Mouse (Mus musculus) frontal cortex, postnatal 10 days (tissue): ENCODE results near the gene A030014E15Rik.
"Not testable (repeated sequence)": the region's sequence is repeated elsewhere in the genome, so short reads cannot be mapped to it uniquely, and the experiment has no call there.

Source experiments
- DNase-seq, 2 experiments: peaks; one replicate each; pipeline ENCODE4 v3.0.0; 2022; ENCODE audit warnings: low spot score in 2 of 2, mixed read lengths in 1 of 2

Gene A030014E15Rik

GRCm38 (mm10) chr1:82924650-82925049 lies at the start of gene A030014E15Rik:
Gene A030014E15Rik, plus strand, starts transcription at chr1:82924917.
- DNase-seq, result no peak

GRCm38 (mm10) chr1:82879172-82879571 lies 45.5 kb upstream of the A030014E15Rik start:
- no peak for DNase-seq

- DNase-seq, result no peak
Measured at GRCm38 (mm10) chr1:82880196-82880595, 44.5 kb upstream of the A030014E15Rik start.

DNA sequence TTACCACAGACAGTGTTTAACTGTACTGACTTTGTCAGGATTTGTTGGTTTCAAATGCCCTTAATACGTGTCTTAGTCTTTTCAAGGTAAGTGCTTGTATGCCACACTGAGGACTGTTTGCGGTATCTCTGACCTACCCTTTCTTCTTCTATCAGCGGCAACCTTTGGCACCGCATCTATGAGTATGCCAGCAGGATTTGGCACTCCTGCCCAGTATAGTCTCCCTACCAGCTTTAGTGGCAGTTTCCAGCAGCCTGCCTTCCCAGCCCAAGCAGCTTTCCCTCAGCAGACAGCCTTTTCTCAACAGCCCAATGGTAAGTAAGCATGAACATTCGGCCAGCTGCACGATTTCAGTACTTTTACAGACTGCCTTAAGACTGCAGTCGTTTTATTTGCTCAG lies 31.4 kb upstream of the A030014E15Rik start:
- no peak for DNase-seq

GRCm38 (mm10) chr1:82900567-82900966 lies 24.1 kb upstream of the A030014E15Rik start:
- no peak for DNase-seq

GRCm38 (mm10) chr1:82901201-82901600 lies 23.5 kb upstream of the A030014E15Rik start:
- no peak for DNase-seq

DNA sequence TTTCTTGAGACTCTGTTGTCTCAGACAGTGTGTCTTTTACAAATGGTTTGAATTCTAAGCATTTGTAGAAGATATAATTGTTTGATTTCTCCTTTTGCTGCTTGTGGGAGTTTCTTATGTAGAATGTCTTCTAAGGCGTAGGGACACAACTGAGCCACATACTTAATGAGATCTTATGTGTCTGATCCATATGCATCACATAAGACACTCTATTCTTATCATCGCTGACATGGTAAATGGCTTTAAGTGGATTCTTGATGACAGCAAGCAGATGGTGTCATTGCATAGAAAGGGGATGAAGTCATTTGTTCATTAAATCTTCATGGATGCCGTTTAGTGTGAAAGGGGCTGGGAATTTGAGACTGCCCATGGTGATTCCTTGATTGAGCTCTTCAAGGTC lies 18.8 kb upstream of the A030014E15Rik start:
- no peak for DNase-seq

- no peak for DNase-seq
Measured at GRCm38 (mm10) chr1:82913025-82913424, 11.7 kb upstream of the A030014E15Rik start, which contains the start of gene A030005L19Rik. Gene A030005L19Rik, plus strand, starts transcription at chr1:82913325.

DNA sequence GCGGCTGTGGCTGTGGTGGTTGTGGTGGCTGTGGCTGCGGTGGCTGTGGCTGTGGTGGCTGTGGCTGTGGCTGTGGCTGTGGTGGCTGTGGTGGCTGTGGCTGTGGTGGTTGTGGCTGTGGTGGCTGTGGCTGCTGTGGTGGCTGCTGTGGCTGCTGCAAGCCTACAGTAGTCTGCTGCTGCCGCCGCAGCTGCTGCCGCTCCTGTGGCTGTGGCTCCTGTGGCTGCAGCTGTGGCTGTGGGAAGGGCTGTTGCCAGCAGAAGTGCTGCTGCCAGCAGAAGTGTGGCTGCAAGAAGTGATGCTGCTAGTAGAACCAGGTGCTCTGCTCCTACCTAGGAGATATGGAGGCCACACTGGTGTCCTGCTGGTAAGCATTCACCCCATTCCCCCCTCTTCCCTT lies 11.3 kb upstream of the A030014E15Rik start:
- not testable (repeated sequence) for DNase-seq

GRCm38 (mm10) chr1:82930558-82930957 lies 5.8 kb downstream of the A030014E15Rik start:
- DNase-seq, result not testable (repeated sequence)

GRCm38 (mm10) chr1:82931326-82931725 lies 6.6 kb downstream of the A030014E15Rik start, which contains the start of gene Gm6217:
Gene Gm6217, minus strand, starts transcription at chr1:82931399.
- DNase-seq, result not testable (repeated sequence)

- DNase-seq, result no peak
Measured at GRCm38 (mm10) chr1:82938666-82939065, 13.9 kb downstream of the A030014E15Rik start.

DNA sequence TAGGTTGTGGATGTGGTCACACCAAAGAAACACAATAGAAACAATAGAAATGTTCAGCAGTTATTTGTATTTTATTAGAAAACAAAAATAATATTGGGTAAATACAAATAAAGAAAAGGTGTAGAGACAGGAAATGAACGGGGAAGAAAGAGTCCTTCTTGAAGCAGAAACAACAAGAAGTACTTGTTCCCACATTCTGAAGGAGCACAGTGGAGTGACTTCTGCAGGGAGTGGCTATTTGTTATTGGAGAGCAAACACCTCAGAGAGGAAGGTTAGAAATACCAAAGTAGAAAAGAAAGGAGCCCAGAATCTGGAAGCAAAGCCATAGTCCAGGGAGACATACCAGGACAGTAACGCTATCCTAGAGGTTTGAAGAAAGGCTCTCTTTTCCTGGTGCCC lies 17.8 kb downstream of the A030014E15Rik start:
- DNase-seq, result not testable (repeated sequence)

DNA sequence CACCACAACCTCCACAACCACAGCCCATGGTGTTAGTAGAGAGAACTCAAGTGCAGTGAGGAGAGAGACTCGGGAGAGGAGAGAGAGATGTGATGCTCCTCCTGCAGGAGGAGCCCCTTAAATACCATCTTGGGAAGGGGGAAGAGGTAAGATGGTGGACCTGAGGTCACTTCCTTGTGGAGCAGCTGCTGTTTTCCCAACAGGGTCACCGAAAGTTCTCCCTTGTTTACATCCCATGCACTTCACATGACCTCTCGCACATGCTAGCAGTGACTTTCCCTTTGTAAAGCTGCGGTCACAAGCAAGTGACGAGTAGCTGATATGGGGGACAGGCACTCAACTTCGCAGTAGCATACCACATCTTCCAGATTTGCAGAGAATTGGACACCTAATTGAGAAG lies 18.6 kb downstream of the A030014E15Rik start, which contains the start of gene A030003K21Rik:
A030003K21Rik (minus strand) TSS at position 94 of the 400 bp plus-strand sequence.
- DNase-seq, result not testable (repeated sequence)

- not testable (repeated sequence) for DNase-seq
Measured at GRCm38 (mm10) chr1:82946029-82946428, 21.3 kb downstream of the A030014E15Rik start.

GRCm38 (mm10) chr1:82948601-82949000 lies 23.9 kb downstream of the A030014E15Rik start:
- no peak for DNase-seq

GRCm38 (mm10) chr1:82955913-82956312 lies 31.2 kb downstream of the A030014E15Rik start, which contains the start of gene Gm7544:
Gene Gm7544, minus strand, starts transcription at chr1:82956013.
- not testable (repeated sequence) for DNase-seq

DNA sequence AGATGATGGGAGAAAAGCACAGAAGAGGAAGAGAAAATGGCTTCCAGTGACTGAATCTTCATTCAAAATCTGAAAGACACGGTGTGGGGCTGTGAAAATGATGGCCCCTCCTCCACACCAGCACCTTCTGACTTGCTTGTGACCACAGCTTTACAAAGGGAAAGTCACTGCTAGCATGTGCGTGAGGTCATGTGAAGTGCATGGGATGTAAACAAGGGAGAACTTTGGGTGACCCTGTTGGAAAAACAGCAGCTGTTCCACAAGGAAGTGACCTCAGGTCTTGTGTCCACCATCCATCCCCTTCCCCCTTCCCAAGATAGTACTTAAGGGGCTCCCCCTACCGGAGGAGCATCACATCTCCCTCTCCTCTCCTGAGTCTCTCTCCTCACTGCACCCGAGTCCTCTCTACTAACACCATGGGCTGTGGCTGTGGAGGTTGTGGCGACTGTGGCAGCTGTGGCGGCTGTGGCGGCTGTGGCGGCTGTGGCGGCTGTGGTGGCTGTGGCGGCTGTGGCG lies 35.2 kb downstream of the A030014E15Rik start, which contains the start of gene Gm47955:
Gm47955 (plus strand) TSS at position 417 of the 516 bp plus-strand sequence.
- no peak for DNase-seq

DNA sequence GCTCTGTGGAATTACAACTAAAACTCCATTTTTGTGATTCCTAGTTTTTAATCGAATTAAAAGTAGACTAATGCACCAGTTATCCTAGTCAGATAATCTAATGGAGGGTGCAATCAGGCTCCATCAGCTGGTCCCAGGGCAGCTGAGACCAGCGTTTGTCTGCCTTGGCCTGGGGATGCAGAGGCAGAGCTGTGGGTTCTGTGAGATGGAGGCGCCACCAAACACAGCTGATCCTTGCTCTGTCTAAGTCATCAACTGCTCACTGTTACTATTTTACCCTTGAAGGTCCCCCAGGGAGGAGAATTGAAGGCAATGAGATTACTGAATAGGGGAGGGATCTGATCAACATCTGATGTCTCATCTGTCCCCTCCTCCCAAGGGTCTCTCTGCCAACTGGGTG lies 41.7 kb downstream of the A030014E15Rik start:
- DNase-seq, result no peak

- DNase-seq, result no peak
Measured at GRCm38 (mm10) chr1:82972046-82972445, 47.3 kb downstream of the A030014E15Rik start.

DNA sequence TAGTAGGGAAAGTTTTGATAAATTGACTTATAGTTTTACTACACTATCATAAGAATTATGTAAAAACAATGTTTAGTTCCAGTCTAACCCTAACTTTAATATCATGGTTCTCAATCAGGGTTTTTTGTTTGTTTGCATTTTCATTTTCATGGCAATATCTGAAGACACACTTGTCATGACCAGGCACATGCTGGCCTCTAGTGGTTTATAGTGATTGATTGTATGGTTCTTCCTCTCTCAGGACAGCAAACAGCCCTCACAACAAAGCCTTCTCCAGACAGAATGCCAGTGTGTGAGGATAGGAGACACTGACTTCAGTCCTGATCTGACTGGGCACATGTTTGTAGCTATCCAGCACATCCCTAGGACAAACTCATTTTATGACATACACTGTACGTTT lies 48.5 kb downstream of the A030014E15Rik start:
- DNase-seq, result no peak

GRCm38 (mm10) chr1:82973901-82974300 lies 49.2 kb downstream of the A030014E15Rik start:
- DNase-seq, result no peak

DNA sequence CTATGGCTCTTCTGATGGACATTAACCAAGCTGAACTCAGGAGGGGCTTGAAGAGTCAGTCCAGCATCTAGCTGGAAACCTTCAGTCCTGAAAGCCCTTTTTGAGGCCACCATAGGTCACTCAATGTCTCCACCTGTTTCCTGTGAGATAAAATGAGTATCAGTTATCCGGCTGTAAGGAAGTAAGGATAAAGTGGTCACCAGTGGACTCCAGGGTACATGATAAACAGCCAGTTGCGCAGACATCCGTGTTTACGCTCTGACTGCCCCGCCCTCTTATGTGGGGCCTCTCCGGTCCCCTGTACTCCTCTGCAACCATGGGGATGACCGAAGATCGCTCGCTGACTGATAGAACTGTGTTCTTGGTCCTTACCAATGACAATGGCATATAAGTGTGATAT lies 49.6 kb downstream of the A030014E15Rik start:
- DNase-seq, result no peak
